Mouse (Mus musculus): Measurements from ENCODE around the gene Wwc1. TPM values are rescaled to one million over a fixed set of nuclear protein-coding genes. Genes with fewer than 3 reads are reported as not detected.
"Not testable (repeated sequence)": the region's sequence is repeated elsewhere in the genome, so short reads cannot be mapped to it uniquely, and the experiment has no call there.

Gene Wwc1
- total RNA-seq, 2 experiments from 2014 or later, result 3.5 to 5.0 TPM

- DNase-seq, result peak; percentile 95
These were observed 146.1 kb downstream of the Wwc1 start, which contains the start of gene Rars for GRCm38 (mm10) chr11:35834022-35834760. TSS of gene Rars (minus strand) at chr11:35834506.

DNA sequence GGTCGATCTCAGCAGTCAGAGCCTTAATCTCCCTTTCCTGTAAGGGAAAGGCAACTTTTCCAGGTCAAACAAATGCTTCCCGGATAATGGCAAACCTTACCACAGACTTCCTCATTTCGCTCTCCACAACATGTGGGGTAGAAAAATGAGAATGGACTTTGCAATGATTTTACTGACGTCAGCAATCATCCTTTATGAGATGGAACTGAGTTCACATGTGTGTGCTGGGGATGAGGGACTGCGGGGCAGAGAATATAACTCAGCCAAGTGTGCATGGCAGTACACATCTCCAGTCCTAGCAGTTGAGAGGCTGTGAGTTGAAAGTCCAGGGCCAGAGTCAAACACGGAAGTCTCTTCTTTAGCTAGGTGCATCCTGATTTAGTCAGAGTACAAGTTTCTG is 147.1 kb downstream of the Wwc1 start:
- DNase-seq, result no peak

DNA sequence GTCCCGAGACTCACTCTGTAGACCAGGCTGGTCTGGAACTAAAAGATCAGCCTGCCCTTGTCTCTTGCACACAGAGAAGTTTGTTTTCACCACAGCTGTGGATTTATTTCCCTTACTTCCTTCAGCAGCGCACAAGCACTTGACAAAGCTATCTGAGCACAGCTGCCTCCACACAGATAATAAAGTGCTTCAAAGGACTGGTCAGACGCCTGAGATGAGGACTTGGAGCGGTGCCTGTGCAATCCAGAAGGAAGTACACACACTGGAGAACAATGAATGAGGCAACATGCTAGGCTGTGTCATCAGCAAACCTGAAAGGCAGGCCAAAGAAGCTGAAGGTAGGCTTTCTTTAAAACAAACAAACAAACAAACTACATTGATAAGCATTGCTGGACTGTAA is 148.2 kb downstream of the Wwc1 start:
- DNase-seq, result no peak

DNA sequence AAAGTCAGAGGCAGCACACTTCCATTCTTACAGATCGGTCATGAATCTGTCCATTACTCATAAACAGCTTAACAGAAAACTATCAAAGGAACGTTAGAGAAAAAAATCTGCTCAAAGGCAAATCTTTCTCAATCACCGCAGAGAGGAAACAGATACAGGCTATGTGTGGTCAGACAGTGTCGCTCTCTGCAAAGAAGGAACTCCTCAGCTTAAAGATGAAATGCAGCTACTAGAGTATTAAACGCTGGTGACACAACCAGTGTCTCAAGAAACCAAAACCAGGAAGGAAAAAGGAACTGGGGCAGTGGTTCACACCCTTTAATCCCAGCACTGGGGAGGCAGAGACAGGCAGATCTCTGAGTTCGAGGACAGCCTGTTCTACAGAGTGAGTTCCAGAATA is 152.6 kb downstream of the Wwc1 start:
- no peak for DNase-seq

DNA sequence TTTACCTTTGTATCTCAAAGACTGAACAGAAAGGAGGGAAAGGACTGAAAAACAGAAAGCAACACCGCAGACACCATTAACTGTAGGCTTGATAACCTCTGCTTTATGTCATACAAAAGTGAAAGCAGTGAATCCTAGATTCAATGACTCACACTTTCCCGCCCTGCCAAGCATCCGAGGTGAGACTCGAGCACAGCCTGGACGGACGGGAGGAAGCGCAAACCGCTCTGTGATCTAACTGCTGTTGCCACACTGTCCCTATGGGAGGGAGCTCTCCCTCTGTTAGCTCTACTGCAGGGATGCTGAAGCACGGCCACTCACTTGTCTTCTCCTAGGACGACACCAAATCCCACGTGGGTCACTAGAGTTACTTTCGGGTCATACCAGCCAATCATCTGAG is 164.0 kb downstream of the Wwc1 start:
- DNase-seq, result no peak

- no peak for DNase-seq
These were observed 168.9 kb downstream of the Wwc1 start for GRCm38 (mm10) chr11:35811458-35811857.

- no peak for DNase-seq
These were observed 179.0 kb downstream of the Wwc1 start for GRCm38 (mm10) chr11:35801332-35801731.

- peak; percentile 71 for DNase-seq
These were observed 181.5 kb downstream of the Wwc1 start, which contains the start of gene Fbll1 for GRCm38 (mm10) chr11:35798874-35799273. TSS of gene Fbll1 (minus strand) at chr11:35798884.

DNA sequence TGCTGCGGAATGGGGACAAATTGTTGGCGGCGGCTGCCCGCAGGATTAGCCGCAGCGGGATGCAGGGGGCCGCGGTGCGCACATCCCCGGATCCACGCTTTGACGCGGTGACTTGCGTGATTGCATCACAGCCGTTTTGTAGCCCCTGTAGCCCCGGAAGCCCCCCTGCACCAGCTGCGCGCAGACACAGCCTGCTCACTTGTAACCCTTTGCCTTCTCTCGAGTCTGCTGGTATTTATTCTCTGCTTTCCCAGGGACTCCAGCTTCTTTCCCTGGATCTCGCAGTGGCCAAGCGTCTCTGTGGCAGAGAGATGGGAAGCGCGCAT is 181.9 kb downstream of the Wwc1 start:
- DNase-seq, result no peak

DNA sequence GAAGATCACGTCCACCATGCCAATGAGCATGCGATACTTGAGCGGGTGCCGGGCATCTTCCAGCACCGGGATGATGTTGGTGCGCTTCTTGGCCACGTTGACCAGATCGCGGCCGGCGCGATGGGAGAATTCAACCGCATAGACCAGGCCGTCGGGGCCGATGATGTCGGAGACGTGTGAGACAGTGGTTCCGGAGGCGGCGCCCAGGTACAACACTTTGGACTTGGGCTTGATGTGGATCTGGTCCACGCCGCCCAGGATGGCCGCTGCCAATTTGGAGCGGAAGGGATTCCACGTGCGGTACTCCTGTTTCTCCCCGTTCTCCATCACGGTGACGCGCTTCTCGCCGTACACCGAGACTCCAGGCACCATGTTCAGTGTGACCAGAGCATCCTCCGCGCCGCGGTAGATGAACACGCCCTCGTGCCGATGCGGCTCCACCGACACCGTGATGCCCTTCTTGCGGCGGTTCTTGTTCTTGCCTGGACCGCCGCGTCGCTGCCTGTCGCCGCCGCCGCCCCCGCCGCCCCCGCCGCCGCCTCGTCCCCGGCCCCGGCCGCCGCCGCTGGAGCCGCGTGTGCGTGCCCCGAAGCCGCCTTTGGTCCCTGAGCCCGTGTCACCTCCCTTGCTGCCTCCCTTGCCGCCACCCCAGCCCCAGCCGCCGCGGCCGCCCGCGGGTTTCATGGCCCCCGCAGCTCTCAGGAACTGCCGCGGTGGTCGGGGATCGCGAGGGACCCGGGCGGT is 182.4 kb downstream of the Wwc1 start:
- no peak for DNase-seq

- DNase-seq, result not testable (repeated sequence)
These were observed 187.5 kb downstream of the Wwc1 start for GRCm38 (mm10) chr11:35792800-35793199.

DNA sequence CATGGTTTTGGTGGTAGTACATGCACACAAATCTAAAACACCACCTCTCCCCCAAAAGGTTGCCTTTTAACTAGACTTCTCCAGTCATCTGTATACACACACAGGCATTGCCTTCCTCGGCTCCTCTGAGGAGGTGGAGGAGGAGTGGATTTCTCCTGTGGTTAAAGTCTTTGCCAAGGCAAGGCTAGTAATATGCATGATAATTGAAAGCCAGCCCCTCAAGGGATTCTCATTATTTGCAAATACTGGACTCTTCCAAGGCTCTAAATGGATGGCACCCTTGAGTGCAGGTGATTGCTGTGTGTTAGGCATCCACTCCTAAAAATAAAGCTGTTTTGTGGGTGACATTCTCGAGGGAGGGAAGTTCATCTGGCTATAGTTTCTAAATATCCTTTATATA is 191.9 kb downstream of the Wwc1 start:
- no peak for DNase-seq

Other genes starting within 250 kb of the Wwc1 start
- gene Pank3, start 211.0 kb downstream of the Wwc1 start, total RNA-seq (2021), result 10 to 100 TPM; 31.6 to 32.5 TPM
- not detected for gene Fbll1, start 181.6 kb downstream of the Wwc1 start, total RNA-seq (2021)
- 10 to 100 TPM; 47.9 to 53.4 TPM for gene Rars, start 146.0 kb downstream of the Wwc1 start, total RNA-seq (2021)

All from heart, postnatal 4 days (tissue).